Mouse (Mus musculus) ES-E14 (cell line): Measurements from ENCODE around the gene Cdh24. TPM values are rescaled to one million over a fixed set of nuclear protein-coding genes. Genes with fewer than 3 reads are reported as not detected.
A peak's percentile ranks its signal among the peaks of the same experiment; 100 is the strongest.

Source experiments
- DNase-seq: peaks from one replicate; pipeline ENCODE4 v3.0.0-alpha.2; 2013; ENCODE audit warnings: low read depth, low spot score
- H3K27ac ChIP-seq: 2 replicates; pipeline ENCODE4 v1.5.1; 2012; ENCODE audit warnings: low read depth, mild to moderate bottlenecking, low read length, moderate library complexity, mixed read lengths; ENCODE audit not compliant: poor library complexity, insufficient read depth, severe bottlenecking
- H3K36me3 ChIP-seq: 2 replicates; pipeline ENCODE4 v1.6.1; 2012; ENCODE audit warnings: mild to moderate bottlenecking, low read length, moderate library complexity, mixed read lengths; ENCODE audit not compliant: control insufficient read depth, poor library complexity, insufficient read depth, severe bottlenecking
- H3K4me1 ChIP-seq, 2 experiments: fragments of 150-350 bp in 1 of 2; sonication (generic) in 1 of 2; 2 replicates each; pipeline ENCODE4 v1.6.1; 2012; ENCODE audit warnings: low read length in 2 of 2, mild to moderate bottlenecking in 1 of 2, mixed read lengths in 1 of 2; ENCODE audit not compliant: control insufficient read depth in 2 of 2, insufficient read depth in 2 of 2, poor library complexity in 1 of 2
- H3K4me3 ChIP-seq, 2 experiments: fragments of 150-350 bp in 1 of 2; sonication (generic) in 1 of 2; 2 replicates each; pipeline ENCODE4 v1.5.1; 2012; ENCODE audit warnings: low read length in 2 of 2, low read depth in 1 of 2, mild to moderate bottlenecking in 1 of 2, mixed read lengths in 1 of 2; ENCODE audit not compliant: insufficient read depth in 1 of 2, poor library complexity in 1 of 2, severe bottlenecking in 1 of 2
- H3K9ac ChIP-seq: 2 replicates; pipeline ENCODE4 v1.6.1; 2012; ENCODE audit warnings: low read depth, mild to moderate bottlenecking, low read length, mixed read lengths; ENCODE audit not compliant: poor library complexity, insufficient read depth, severe bottlenecking
- H3K9me3 ChIP-seq: fragments of 150-350 bp; sonication (generic); 2 replicates; pipeline ENCODE4 v1.6.1; 2012; ENCODE audit warnings: low read depth, mild to moderate bottlenecking, low read length; ENCODE audit not compliant: control insufficient read depth, insufficient read depth
- CHD2 ChIP-seq: IDR thresholded peaks from 2 replicates; pipeline ENCODE4 v1.6.1; 2014; ENCODE audit warnings: mild to moderate bottlenecking, low read depth, low read length, inconsistent platforms
- HCFC1 ChIP-seq: IDR thresholded peaks from 2 replicates; pipeline ENCODE4 v1.6.1; 2012; ENCODE audit warnings: low read length, inconsistent platforms, borderline replicate concordance; ENCODE audit not compliant: insufficient read depth
- MAFK ChIP-seq: IDR thresholded peaks from 2 replicates; pipeline ENCODE4 v1.6.1; 2014; ENCODE audit warnings: mild to moderate bottlenecking, low read depth, low read length, inconsistent platforms; ENCODE audit not compliant: insufficient read depth
- ZC3H11A ChIP-seq: IDR thresholded peaks from 2 replicates; pipeline ENCODE4 v1.6.1; 2012; ENCODE audit warnings: low read depth, mild to moderate bottlenecking, inconsistent platforms, low read length, borderline replicate concordance
- ZNF384 ChIP-seq: IDR thresholded peaks from 2 replicates; pipeline ENCODE4 v1.6.1; 2012; ENCODE audit warnings: low read depth, low read length, inconsistent platforms
- in situ Hi-C, 2 experiments: fragments of 600-800 bp; cut with MboI; formaldehyde crosslinking; loops; one replicate each; pipeline ENCODE4 v1.15.1; 2025; ENCODE audit warnings: low sequenced_read_pairs in 2 of 2, inconsistent platforms in 1 of 2; ENCODE audit not compliant: unreplicated experiment in 2 of 2
- total RNA-seq: library from RNA; depleted of rRNA; stranded (reverse); fragments of 300-350 nt; gene quantifications from 2 replicates; pipeline ENCODE4 v1.2.3, GENCODE M21; 2012

Gene Cdh24
- total RNA-seq, 1 experiment = 3.2 TPM

GRCm38 (mm10) chr14:54632252-54632651 is 8.9 kb downstream of the Cdh24 start:
- Histone ChIP-seq H3K9ac (peak overlapping the region; percentile 73), H3K27ac (no peak overlapping the region), H3K4me3 (peak overlapping the region; percentile 66 to 84), H3K9me3 (no peaks in the 10 kb centered on the region), H3K36me3 (peaks cover 4% of the 10 kb centered on the region; the same call in 1 of the 2 replicates), H3K4me1 (peaks cover 0 to 10% of the 10 kb centered on the region in 2 experiments; a peak in 1 of 4 replicates)
- in situ Hi-C loops = loop anchor here in 1 of 2 experiments (25.0 kb wide), 1 partner anchor 570 kb away; no protein-coding TSS in a partner anchor
- TF ChIP-seq HCFC1 (peak; percentile 24; the same call in 1 of the 2 replicates), CHD2 (no peak)
- no peak for DNase-seq

GRCm38 (mm10) chr14:54631240-54631599 is 9.9 kb downstream of the Cdh24 start:
- H3K27ac ChIP-seq = no peak overlapping the region
- no peak for DNase-seq
- no peak for TF ChIP-seq ZC3H11A
- no peak for TF ChIP-seq HCFC1
- no peak for TF ChIP-seq MAFK
- TF ChIP-seq CHD2 = no peak
- TF ChIP-seq ZNF384 = no peak
- no peak overlapping the region for H3K9ac ChIP-seq
- in situ Hi-C loops = loop anchor here in 1 of 2 experiments (25.0 kb wide), 1 partner anchor 569 kb away; no protein-coding TSS in a partner anchor
- peaks cover 0 to 6% of the 10 kb centered on the region in 2 experiments; a peak in 1 of 4 replicates for H3K4me1 ChIP-seq
- peaks cover 4% of the 10 kb centered on the region; the same call in 1 of the 2 replicates for H3K36me3 ChIP-seq
- peak overlapping the region in 1 of 2 experiments; percentile 84; a peak in 1 of 4 replicates for H3K4me3 ChIP-seq
- no peaks in the 10 kb centered on the region for H3K9me3 ChIP-seq

- Histone ChIP-seq H3K4me1 (peaks cover 0 to 4% of the 10 kb centered on the region in 2 experiments; a peak in 1 of 4 replicates), H3K27ac (no peak overlapping the region), H3K9me3 (no peaks in the 10 kb centered on the region), H3K4me3 (no peak overlapping the region), H3K36me3 (peaks cover 4% of the 10 kb centered on the region; the same call in 1 of the 2 replicates), H3K9ac (no peak overlapping the region)
- in situ Hi-C loops = loop anchor here in 1 of 2 experiments (25.0 kb wide), 1 partner anchor 568 kb away; no protein-coding TSS in a partner anchor
- DNase-seq = no peak
- TF ChIP-seq MAFK (no peak), ZNF384 (no peak), CHD2 (no peak), HCFC1 (no peak), ZC3H11A (no peak)
Observed at GRCm38 (mm10) chr14:54630583-54631239, 10.5 kb downstream of the Cdh24 start.

- Histone ChIP-seq H3K36me3 (peaks cover 4% of the 10 kb centered on the region; the same call in 1 of the 2 replicates), H3K27ac (no peak overlapping the region), H3K4me1 (peaks cover 0 to 9% of the 10 kb centered on the region in 2 experiments; a peak in 1 of 4 replicates), H3K9ac (no peak overlapping the region), H3K9me3 (no peaks in the 10 kb centered on the region), H3K4me3 (no peak overlapping the region)
- DNase-seq = no peak
- TF ChIP-seq ZNF384 (no peak), MAFK (no peak), HCFC1 (no peak), CHD2 (no peak), ZC3H11A (no peak)
- in situ Hi-C loops = loop anchor here in 1 of 2 experiments (25.0 kb wide), 1 partner anchor 567 kb away; no protein-coding TSS in a partner anchor
Observed at GRCm38 (mm10) chr14:54629797-54630196, 11.4 kb downstream of the Cdh24 start.
